Mouse (Mus musculus): Measurements from ENCODE around the gene Frk.
"Not testable (repeated sequence)": the region's sequence is repeated elsewhere in the genome, so short reads cannot be mapped to it uniquely, and the experiment has no call there.

Frk gene

DNA sequence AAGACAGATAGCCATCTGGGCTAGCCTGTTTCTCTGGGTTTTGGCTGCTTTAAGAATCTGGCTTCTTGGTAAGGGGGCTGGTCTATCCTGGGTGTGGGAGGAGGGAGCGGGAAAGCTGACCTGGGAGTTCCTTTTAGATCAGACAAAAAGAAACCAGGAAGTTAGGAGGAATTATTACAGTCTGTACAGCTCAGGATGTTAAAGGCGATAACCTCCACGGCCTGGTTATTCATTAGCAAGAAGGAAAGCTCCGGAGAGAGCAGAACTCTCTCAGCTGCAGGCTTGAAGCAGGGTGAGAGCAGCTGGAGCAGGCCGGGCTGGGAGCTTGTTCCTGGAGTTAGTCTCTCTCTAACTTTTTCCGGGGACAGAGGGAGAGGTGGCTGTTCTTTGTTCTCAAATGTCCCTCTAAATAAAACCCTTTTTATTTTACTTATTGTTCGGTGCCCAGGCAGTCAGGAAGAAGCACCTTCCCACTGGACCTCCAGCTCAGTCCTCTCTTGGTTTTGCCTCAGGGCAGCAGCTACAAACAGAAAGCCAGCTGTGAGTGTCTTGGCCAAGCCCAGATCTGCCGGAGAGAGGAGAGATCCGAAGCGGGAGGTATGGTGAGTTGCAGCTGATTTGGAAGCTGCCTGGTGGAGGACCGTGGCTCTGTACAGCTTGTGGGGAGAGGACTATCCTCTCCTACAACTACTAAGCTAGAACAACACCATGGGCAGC, at the start of gene Frk:
Gene Frk, plus strand, starts transcription at position 103 of the 717 bp plus-strand sequence.
- no peak for DNase-seq (ENCODE audit: low read depth)

DNA sequence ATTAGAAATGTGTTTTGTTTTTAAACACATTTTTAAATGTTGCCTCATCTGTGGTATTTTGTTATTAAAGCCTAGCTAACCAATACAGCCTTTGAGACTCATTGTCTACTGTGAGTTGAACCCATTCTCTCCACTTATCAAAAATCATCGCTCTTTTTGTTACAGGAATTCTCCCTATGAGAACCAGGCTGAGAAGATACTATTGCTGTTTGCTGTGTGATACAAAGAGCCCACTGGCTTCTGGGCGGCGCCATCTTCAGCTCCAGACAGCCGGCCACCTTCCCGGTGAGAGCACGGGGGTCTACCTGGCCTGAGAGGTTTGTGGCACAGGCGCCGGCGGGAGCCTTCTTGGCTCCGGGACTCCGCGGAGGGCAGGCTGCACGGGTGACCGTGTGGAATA, 49.0 kb upstream of the Frk start:
- DNase-seq (ENCODE audit: low read depth): not testable (repeated sequence)

DNA sequence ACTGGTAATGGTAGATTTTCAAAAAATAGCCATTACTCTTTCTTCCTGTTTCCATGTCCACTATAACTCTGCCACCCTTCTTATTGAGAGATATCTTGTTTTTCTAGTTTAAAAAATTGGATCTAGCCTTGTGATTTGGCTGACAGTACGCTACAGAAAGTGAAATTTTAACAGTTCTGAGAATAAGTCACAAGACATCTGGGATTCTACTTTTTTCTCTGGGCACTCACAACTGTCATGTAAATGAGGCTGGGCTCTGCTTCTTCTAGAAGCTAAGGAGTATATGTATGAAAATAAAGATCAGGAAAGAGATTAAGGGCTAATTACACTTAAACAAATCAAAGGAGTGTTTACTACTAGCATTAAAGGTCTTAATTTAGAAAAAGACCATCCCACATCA, 33.7 kb upstream of the Frk start:
- DNase-seq (ENCODE audit: low read depth): no peak

GRCm38 (mm10) chr10:34461451-34461850, 21.7 kb upstream of the Frk start:
- DNase-seq (ENCODE audit: low read depth): no peak

GRCm38 (mm10) chr10:34464321-34464720, 18.9 kb upstream of the Frk start:
- no peak for DNase-seq (ENCODE audit: low read depth)

DNA sequence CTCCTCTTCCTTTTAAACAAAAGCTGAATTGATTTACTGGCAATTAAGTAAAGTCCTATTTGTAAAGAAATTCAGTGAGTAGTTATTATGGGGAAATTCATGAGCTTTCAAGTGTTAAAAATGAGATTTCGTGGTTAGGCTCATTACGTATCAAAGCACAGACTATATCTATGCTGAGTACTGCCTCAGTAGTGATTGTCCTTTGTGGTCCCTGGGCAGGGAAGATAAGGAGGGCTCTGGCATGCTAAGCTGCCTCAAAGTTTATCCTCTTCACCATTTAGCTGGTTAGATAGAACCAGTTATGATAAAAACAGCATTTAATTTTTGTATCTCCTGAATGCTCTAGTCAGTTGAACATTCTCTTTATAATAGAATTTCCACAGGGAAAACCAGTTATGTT, 14.2 kb upstream of the Frk start:
- no peak for DNase-seq (ENCODE audit: low read depth)

DNA sequence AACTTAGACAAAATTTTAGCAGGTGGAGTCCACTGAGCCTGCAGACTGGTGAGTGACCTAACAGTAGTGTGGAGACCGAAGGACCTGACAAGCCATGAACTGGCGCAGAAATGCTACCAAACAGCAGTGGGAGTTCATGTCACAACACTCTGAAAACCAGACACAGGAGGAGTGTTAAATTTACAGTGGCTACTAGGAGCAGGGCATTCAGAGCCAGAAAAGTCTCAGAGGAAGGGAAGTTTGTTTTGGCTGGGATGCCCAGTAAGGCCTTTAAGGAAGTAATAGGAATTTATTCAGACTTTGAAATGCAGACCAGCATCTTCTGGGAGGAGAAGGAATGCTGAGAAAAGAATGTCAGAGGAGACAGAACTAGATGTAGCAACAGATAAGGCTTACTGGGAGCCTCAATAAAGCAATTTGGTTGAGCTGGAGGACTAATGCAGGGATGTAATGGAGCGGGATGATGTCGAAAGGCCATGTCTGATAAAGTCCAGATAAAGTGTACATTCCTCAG, 3.2 kb upstream of the Frk start:
- DNase-seq (ENCODE audit: low read depth): no peak

DNA sequence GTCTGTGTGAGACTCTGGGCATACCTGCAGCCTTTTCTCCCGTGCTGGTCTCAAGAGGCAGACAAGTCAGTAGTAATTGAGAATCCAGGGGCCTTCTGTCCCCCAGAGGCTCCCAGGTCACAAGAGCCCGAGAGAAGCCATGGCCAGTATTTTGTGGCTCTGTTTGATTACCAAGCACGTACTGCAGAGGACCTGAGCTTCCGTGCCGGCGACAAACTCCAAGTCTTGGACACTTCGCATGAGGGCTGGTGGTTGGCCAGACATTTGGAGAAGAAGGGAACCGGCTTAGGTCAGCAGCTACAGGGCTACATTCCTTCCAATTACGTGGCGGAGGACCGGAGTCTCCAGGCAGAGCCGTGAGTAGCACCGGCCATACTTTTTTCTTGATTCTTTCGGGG, 814 bp downstream of the Frk start:
- DNase-seq (ENCODE audit: low read depth): no peak

DNA sequence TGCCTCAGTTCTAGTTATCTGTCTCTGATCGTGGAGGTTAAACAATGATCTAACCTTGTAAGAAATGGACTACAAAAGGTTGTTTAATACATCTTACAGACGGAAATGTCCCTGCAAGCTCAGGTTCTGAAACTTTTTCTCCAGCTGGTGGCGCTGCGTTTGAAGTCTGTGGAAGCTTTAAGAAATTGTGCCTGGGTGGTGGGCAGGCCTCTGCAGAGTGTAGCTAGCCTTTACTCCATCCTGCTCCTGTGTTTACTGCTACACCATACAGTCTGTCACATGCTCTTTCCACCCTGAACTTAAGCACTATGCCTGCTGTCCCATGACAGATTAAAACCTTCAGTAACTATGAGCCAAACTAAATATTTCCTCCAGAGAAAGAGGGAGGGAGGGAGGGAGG, 1.9 kb downstream of the Frk start:
- DNase-seq (ENCODE audit: low read depth): no peak

- no peak for DNase-seq (ENCODE audit: low read depth)
Measured at GRCm38 (mm10) chr10:34507807-34508206, 24.6 kb downstream of the Frk start.

DNA sequence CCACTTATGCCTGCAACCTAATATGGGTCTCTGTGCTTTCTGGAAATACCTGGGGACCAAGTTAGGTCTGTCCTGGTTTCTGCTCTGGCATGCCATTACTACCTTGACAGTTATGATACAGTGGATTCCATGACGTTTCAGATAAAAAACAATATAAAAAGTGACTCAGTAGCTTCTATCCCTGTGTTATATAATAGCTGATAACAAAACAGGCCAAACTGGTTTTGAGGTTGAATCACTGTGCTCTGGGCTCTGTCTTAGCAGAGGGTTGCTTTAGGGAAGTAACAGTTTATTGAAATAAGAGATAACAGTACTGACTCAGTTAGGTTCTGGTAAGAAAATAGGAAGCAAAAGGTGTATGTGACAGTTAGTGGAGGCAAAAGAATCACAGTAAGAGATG, 25.4 kb downstream of the Frk start:
- DNase-seq (ENCODE audit: low read depth): no peak

GRCm38 (mm10) chr10:34509256-34509655, 26.1 kb downstream of the Frk start:
- DNase-seq (ENCODE audit: low read depth): no peak

DNA sequence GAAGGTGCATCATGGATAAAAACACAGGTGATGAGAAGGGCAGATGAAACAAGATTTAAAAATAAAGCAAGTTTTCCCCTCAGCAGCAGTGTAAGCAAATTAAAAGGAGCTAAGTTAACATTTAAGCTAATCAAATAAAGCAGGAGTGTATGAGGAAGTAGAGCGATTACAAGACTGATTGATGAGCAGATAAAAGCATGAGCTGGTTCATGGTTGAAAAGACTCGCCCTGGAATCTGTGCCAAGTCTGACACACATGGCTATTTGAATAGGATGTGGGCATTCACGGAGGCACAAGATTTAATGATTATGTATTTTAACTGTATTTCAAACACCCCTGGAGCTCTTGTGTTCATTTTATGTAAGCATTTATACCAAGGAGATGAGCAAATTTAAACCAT, 28.0 kb downstream of the Frk start:
- no peak for DNase-seq (ENCODE audit: low read depth)

DNA sequence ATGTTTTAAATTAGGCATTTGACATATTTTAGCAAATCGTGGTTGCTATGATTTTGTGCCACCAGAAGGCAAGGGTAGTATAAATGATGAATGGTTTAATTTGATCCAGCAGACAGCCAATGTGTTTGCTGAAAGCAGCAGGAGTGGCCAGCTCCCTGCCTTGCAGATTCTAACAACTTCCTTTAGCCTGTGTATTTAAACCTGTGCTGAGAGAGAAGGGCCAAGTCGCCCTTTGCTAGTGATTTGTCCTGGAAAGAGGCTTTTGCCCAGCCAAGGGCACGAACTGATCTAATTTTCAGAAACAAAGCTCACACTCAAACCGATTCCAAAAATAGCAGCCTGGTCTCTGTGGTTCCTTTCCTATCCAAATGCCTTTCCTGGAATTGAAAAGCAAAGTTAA, 29.4 kb downstream of the Frk start:
- DNase-seq (ENCODE audit: low read depth): no peak

GRCm38 (mm10) chr10:34525598-34525997, 42.4 kb downstream of the Frk start:
- DNase-seq (ENCODE audit: low read depth): no peak

- no peak for DNase-seq (ENCODE audit: low read depth)
Measured at GRCm38 (mm10) chr10:34531766-34532165, 48.6 kb downstream of the Frk start.

DNA sequence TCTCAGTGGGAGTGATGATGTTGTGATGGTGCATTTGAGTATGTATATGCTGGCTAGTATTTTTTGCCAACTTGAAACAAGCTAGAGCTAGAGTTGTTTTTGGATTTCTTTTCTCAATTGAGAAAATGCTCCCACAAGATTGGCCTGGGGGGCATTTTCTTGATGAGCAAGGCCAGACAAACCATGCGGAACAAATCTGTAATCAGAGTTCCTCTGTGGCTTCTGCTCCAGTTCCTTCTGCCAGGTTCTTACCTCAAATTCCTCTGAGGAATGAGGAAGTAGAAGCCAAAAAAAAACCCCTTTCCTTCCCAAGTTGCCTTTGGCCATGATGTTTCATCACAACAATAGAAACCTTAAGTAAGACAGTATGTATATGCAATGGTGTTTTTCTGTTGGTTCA, 49.3 kb downstream of the Frk start:
- no peak for DNase-seq (ENCODE audit: low read depth)

DNA sequence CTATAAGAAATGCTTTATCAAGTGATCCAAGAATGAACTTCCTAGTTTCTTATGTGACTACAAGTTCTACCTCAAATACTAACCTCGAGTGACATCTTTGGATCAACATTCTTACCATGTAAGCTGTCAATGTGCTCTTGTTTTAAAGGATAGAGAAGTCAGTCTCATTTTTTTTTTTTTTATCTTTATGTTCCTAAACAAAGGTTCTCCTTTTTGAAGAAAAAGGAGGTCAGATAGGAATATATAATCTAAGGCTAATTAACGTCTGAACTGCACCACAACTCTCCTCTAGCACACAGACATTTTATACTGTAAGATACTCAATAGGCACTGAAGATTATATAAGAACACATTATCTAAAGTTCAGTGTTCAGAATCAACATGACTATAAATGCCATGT, 57.5 kb downstream of the Frk start:
- no peak for DNase-seq (ENCODE audit: low read depth)

- no peak for DNase-seq (ENCODE audit: low read depth)
Measured at GRCm38 (mm10) chr10:34541717-34542490, 58.7 kb downstream of the Frk start.

GRCm38 (mm10) chr10:34550612-34551011, 67.4 kb downstream of the Frk start:
- no peak for DNase-seq (ENCODE audit: low read depth)

GRCm38 (mm10) chr10:34551636-34552035, 68.4 kb downstream of the Frk start:
- DNase-seq (ENCODE audit: low read depth): no peak

DNA sequence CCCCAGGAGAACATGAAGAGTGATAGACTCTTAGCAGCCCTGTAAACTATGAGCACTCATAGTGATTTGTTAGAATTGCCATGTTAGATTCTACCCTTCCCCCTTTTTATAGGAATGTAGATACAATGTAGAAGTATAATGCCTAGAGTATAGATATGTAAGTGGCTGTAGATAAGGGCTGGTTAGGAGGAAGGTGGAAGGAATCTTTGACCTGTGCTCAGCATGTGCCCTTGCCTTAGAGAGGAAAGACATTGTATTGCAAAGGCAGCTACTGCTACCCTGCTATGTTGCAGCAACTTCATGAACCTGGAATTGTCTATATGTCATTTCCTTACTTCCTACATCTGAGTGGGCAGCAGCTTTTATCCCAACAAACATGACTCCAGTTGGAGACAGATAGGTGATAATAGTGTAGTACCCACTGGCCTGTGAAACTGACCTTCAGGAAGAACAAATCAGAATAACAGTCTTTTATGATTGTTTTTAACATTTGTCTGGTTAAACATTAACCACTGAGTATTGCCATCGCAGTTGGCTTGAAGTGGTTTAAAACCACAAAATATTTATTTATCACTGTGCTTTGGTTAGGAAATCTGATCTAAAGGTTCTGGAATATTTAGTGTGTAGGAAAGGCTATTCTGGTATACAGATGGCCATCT, 80.4 kb downstream of the Frk start:
- no peak for DNase-seq (ENCODE audit: low read depth)

DNA sequence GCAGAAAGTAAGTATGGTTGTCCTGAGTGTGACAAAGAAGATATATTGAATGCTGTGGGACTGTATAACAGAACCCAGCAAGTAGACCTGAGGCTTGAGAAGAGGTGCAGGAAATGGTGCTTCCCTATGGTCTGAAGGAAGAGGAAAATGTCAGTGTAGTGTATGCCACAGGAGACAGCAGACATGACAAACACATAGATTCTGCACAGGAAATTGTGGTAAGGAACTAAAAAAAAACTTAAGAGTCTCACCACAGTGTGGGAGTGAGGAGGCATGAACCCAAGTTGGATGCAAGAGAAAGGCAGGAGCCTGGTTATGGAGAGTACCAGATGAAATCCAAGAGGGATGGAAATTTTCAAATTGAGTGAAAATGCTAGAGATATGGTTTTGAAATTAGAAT, 132.3 kb downstream of the Frk start:
- DNase-seq (ENCODE audit: low read depth): no peak
